Mouse (Mus musculus) bone marrow, adult 2 months (tissue): Measurements from ENCODE around the gene Prkag1.

Source experiments
- CTCF ChIP-seq: fragments of 200-500 bp; IDR thresholded peaks from 2 replicates; pipeline ENCODE4 v1.5.1; 2011; ENCODE audit warnings: low read length, control low read depth; ENCODE audit not compliant: control insufficient read depth, insufficient read depth
- POLR2A ChIP-seq: fragments of 200-500 bp; IDR thresholded peaks from 2 replicates; pipeline ENCODE4 v1.6.1; 2011; ENCODE audit warnings: low read depth, mild to moderate bottlenecking, control low read depth, low read length, borderline replicate concordance; ENCODE audit not compliant: control insufficient read depth

GRCm38 (mm10) chr15:98853161-98853937, 22.0 kb upstream of the Prkag1 start:
- TF ChIP-seq CTCF (no peak), POLR2A (no peak)
